Mouse (Mus musculus) layer of hippocampus, adult 9-10 months (tissue): ENCODE results near the gene Lce3c.

Experiments used
- DNase-seq: peaks from one replicate; pipeline ENCODE4 v3.0.0; 2022; ENCODE audit warnings: low spot score

Lce3c gene

GRCm38 (mm10) chr3:92944186-92944585 lies at the start of gene Lce3c:
TSS of gene Lce3c (plus strand) at chr3:92944486.
- no peak for DNase-seq

- DNase-seq = no peak
These were observed 49.8 kb upstream of the Lce3c start for GRCm38 (mm10) chr3:92894489-92894888.

GRCm38 (mm10) chr3:92902992-92903391 lies 41.3 kb upstream of the Lce3c start:
- peak; percentile 5 for DNase-seq

GRCm38 (mm10) chr3:92903640-92904039 lies 40.6 kb upstream of the Lce3c start:
- DNase-seq = no peak

- no peak for DNase-seq
These were observed 39.1 kb upstream of the Lce3c start for GRCm38 (mm10) chr3:92905182-92905581.

- no peak for DNase-seq
These were observed 36.7 kb upstream of the Lce3c start for GRCm38 (mm10) chr3:92907571-92907970.

- DNase-seq = no peak
These were observed 23.9 kb upstream of the Lce3c start for GRCm38 (mm10) chr3:92920364-92920763.

GRCm38 (mm10) chr3:92926130-92926529 lies 18.2 kb upstream of the Lce3c start, which contains the start of gene Lce3a:
TSS of gene Lce3a (minus strand) at chr3:92926230.
- no peak for DNase-seq

GRCm38 (mm10) chr3:92932679-92933078 lies 11.6 kb upstream of the Lce3c start, which contains the start of gene Lce3b:
TSS of gene Lce3b (plus strand) at chr3:92932979.
- DNase-seq = no peak

GRCm38 (mm10) chr3:92957090-92957489 lies 12.8 kb downstream of the Lce3c start, which contains the start of gene Lce3d:
TSS of gene Lce3d (plus strand) at chr3:92957390.
- DNase-seq = no peak

GRCm38 (mm10) chr3:92966761-92967160 lies 22.5 kb downstream of the Lce3c start, which contains the start of gene Lce3e:
TSS of gene Lce3e (plus strand) at chr3:92967061.
- no peak for DNase-seq

GRCm38 (mm10) chr3:92978484-92978883 lies 34.2 kb downstream of the Lce3c start:
- DNase-seq = no peak

GRCm38 (mm10) chr3:92991926-92992325 lies 47.6 kb downstream of the Lce3c start, which contains the start of gene Lce3f:
TSS of gene Lce3f (plus strand) at chr3:92992226.
- DNase-seq = no peak
